8 mouse cellular contexts compared by ENCODE assay signal in genomic region chr5:143423899-143424519, GRCm38 (mm10). TPM values are rescaled to one million over a fixed set of nuclear protein-coding genes. Genes with fewer than 3 reads are reported as not detected.
DNase-seq lines count a peak whose midpoint lies in the region; ATAC-seq lines count a peak whose summit lies in the region.

No protein-coding gene starts in this region.

- no peak overlapping the region for H3K27ac ChIP-seq in midbrain, embryonic 14.5 days (replicated peaks; ENCODE audit: low read depth, low read length)
- H3K27ac ChIP-seq in midbrain, embryonic 15.5 days, result no peak overlapping the region

- peak; percentile 76 for DNase-seq in midbrain, embryonic 14.5 days
- DNase-seq in adipocyte (ENCODE audit: low spot score), result peak; percentile 73
- DNase-seq in embryo, embryonic 10.5 days (ENCODE audit: low spot score), result peak; percentile 79
- DNase-seq in left cerebral cortex, postnatal 25 days (ENCODE audit: low spot score in 2 of 2), result peak; percentile 16 to 31
- peak; percentile 59 for DNase-seq in thymus, postnatal 25 days

- H3K4me2 ChIP-seq in midbrain, embryonic 14.5 days (ENCODE audit: low read length), result no peak overlapping the region
- no peak overlapping the region for H3K4me2 ChIP-seq in midbrain, embryonic 15.5 days

- no peaks in the 10 kb centered on the region for H3K27me3 ChIP-seq in midbrain, embryonic 14.5 days (ENCODE audit: control insufficient read depth, insufficient read depth, low read length)
- no peaks in the 10 kb centered on the region for H3K27me3 ChIP-seq in midbrain, embryonic 15.5 days (replicated peaks)

- 33% methylated on average over 6 of the region's 6 CpGs for WGBS in midbrain, embryonic 14.5 days
- 28% methylated on average over 6 of the region's 6 CpGs for WGBS in midbrain, embryonic 15.5 days

- peaks cover 34% of the 10 kb centered on the region for H3K36me3 ChIP-seq in midbrain, embryonic 14.5 days (ENCODE audit: control insufficient read depth, insufficient read depth, low read length)
- H3K36me3 ChIP-seq in midbrain, embryonic 15.5 days (replicated peaks), result peaks cover 26% of the 10 kb centered on the region

- no peak for ATAC-seq in midbrain, embryonic 14.5 days (ENCODE audit: low FRiP score, low TSS enrichment)
- no peak for ATAC-seq in midbrain, embryonic 15.5 days (replicated peaks)
- peak; percentile 76 to 91; a peak in 3 of 4 replicates for ATAC-seq in hematopoietic stem cell, adult 5-6 weeks (replicated peaks in 1 of 2; ENCODE audit: insufficient read depth in 1 of 2, low FRiP score in 2 of 2, low TSS enrichment in 1 of 2, low read depth in 1 of 2, poor library complexity in 2 of 2, severe bottlenecking in 2 of 2)
- peak; percentile 92 for ATAC-seq in monocyte, adult 5-6 weeks (replicated peaks; ENCODE audit: insufficient number of reproducible peaks, low FRiP score, low TSS enrichment, poor library complexity, severe bottlenecking)

- H3K9ac ChIP-seq in midbrain, embryonic 14.5 days (replicated peaks; ENCODE audit: low read length), result no peak overlapping the region
- H3K9ac ChIP-seq in midbrain, embryonic 15.5 days, result no peak overlapping the region

- H3K9me3 ChIP-seq in midbrain, embryonic 14.5 days (ENCODE audit: control insufficient read depth, low read length), result no peaks in the 10 kb centered on the region
- H3K9me3 ChIP-seq in midbrain, embryonic 15.5 days, result no peaks in the 10 kb centered on the region

- H3K4me3 ChIP-seq in midbrain, embryonic 14.5 days (replicated peaks; ENCODE audit: low read depth, low read length), result no peak overlapping the region
- no peak overlapping the region for H3K4me3 ChIP-seq in midbrain, embryonic 15.5 days

- no peaks in the 10 kb centered on the region for H3K4me1 ChIP-seq in midbrain, embryonic 14.5 days (ENCODE audit: control insufficient read depth, insufficient read depth, low read length)
- H3K4me1 ChIP-seq in midbrain, embryonic 15.5 days, result no peaks in the 10 kb centered on the region

- intact Hi-C loops in left cerebral cortex, postnatal 25 days (cut with DNase I), result loop anchor here (5.0 kb wide), 2 partner anchors 47 to 92 kb away; no protein-coding TSS in a partner anchor

RNA-seq across cellular contexts. Expression of gene Kdelr2, which starts 20.4 kb away (rescaled TPM):
- polyA plus RNA-seq in midbrain, embryonic 14.5 days (2014; fragmentation: Nextera tagmentation; extraction: Ambion mirVana), result 134 and 139 TPM in 2 replicates
- 123 TPM in 2 replicates for polyA plus RNA-seq in midbrain, embryonic 15.5 days (2015; fragmentation: Nextera tagmentation; extraction: Ambion mirVana)
- 61.3 and 76.2 TPM in 2 replicates for total RNA-seq in hematopoietic stem cell, adult 5-6 weeks (2017)
- 10 to 100 TPM; 35.2 to 37.8 TPM for total RNA-seq in left cerebral cortex, postnatal 25 days (2021)
- 47.3 to 66.2 TPM (median 47.5 TPM) in 3 replicates for total RNA-seq in monocyte, adult 5-6 weeks (2017)

RNA-seq across cellular contexts. Expression of gene Daglb, which starts 40.4 kb away (rescaled TPM):
- 17.6 and 17.8 TPM in 2 replicates for polyA plus RNA-seq in midbrain, embryonic 14.5 days (2014; fragmentation: Nextera tagmentation; extraction: Ambion mirVana)
- polyA plus RNA-seq in midbrain, embryonic 15.5 days (2015; fragmentation: Nextera tagmentation; extraction: Ambion mirVana), result 22.6 and 23.3 TPM in 2 replicates
- total RNA-seq in hematopoietic stem cell, adult 5-6 weeks (2017), result 9.8 and 11.5 TPM in 2 replicates
- total RNA-seq in left cerebral cortex, postnatal 25 days (2021), result 10 to 100 TPM; 26.4 to 32.7 TPM
- 25.0 to 39.5 TPM (median 28.8 TPM) in 3 replicates for total RNA-seq in monocyte, adult 5-6 weeks (2017)

Comparison
In these comparisons a context has a peak if more than half of its experiments do, and no peak if none do; other contexts are left out.
1. ATAC-seq: peak in hematopoietic stem cell, adult 5-6 weeks (2 of 2) and monocyte, adult 5-6 weeks (single experiment); none in midbrain, embryonic 14.5 days (single experiment) and midbrain, embryonic 15.5 days (single experiment).
2. DNase-seq: peak in every context shown above with its lines; median percentile 79 in embryo, embryonic 10.5 days; 76 in midbrain, embryonic 14.5 days; 73 in adipocyte; 59 in thymus, postnatal 25 days; 24 in left cerebral cortex, postnatal 25 days.